Mouse (Mus musculus) intestine, embryonic 14.5 days (tissue): Measurements from ENCODE around the gene Adamtsl1. TPM values are rescaled to one million over a fixed set of nuclear protein-coding genes. Genes with fewer than 3 reads are reported as not detected.

ENCODE experiments used
- ATAC-seq: fragments of 200-750 bp; cut with Nextera tagmentation; replicated peaks from 2 replicates; pipeline ENCODE4 v1.8.0; 2017; ENCODE audit warnings: low read depth, moderate number of reproducible peaks, moderate TSS enrichment, moderate library complexity; ENCODE audit not compliant: low FRiP score, low TSS enrichment
- DNase-seq: peaks from one replicate; pipeline ENCODE4 v3.0.0-alpha.2; 2018; ENCODE audit warnings: low spot score
- H3K27ac ChIP-seq: fragments of 300-500 bp; sonication (generic); 2 replicates; pipeline ENCODE4 v1.5.1; 2014; ENCODE audit warnings: low read depth, mild to moderate bottlenecking, control low read depth
- H3K27me3 ChIP-seq: fragments of 300-500 bp; sonication (generic); replicated peaks from 2 replicates; pipeline ENCODE4 v1.6.1; 2014; ENCODE audit warnings: low read length, control low read depth; ENCODE audit not compliant: control insufficient read depth, insufficient read depth
- H3K36me3 ChIP-seq: fragments of 300-500 bp; sonication (generic); 2 replicates; pipeline ENCODE4 v1.6.1; 2014; ENCODE audit warnings: low read length, control low read depth; ENCODE audit not compliant: control insufficient read depth, insufficient read depth
- H3K4me1 ChIP-seq: fragments of 300-500 bp; sonication (generic); replicated peaks from 2 replicates; pipeline ENCODE4 v1.6.1; 2014; ENCODE audit warnings: low read length, control low read depth, mixed read lengths; ENCODE audit not compliant: control insufficient read depth, insufficient read depth
- H3K4me2 ChIP-seq: fragments of 300-500 bp; sonication (generic); 2 replicates; pipeline ENCODE4 v1.6.1; 2014; ENCODE audit warnings: low read length
- H3K4me3 ChIP-seq: fragments of 300-500 bp; sonication (generic); 2 replicates; pipeline ENCODE4 v1.5.1; 2014; ENCODE audit warnings: low read depth, low read length, control low read depth, mixed read lengths
- H3K9ac ChIP-seq: fragments of 300-500 bp; sonication (generic); 2 replicates; pipeline ENCODE4 v1.6.1; 2014; ENCODE audit warnings: mild to moderate bottlenecking, low read length
- H3K9me3 ChIP-seq: fragments of 300-500 bp; sonication (generic); 2 replicates; pipeline ENCODE4 v1.6.1; 2016; ENCODE audit warnings: low read length, control low read depth; ENCODE audit not compliant: control insufficient read depth
- WGBS: fragments of 180-500 bp; shearing (Covaris S2); extraction: QIAGEN DNeasy Blood & Tissue Kit; methylation state at CpG from one replicate; pipeline ENCODE4 v1.1.7; 2014; 5-methylcytosine and 5-hydroxymethylcytosine counted together
- polyA plus RNA-seq: library from polyadenylated mRNA; unstranded; fragments of >200 nt; fragmentation: Nextera tagmentation; extraction: Ambion mirVana; gene quantifications from 2 replicates; pipeline ENCODE4 v1.2.1, GENCODE M21; 2014

The Adamtsl1 gene
- polyA plus RNA-seq, 1 experiment from 2014 or later = 12.4 TPM

GRCm38 (mm10) chr4:86068875-86069718 lies 555.1 kb downstream of the Adamtsl1 start:
- no peak overlapping the region for H3K4me3 ChIP-seq
- DNase-seq = no peak

GRCm38 (mm10) chr4:86074871-86075270 lies 560.9 kb downstream of the Adamtsl1 start:
- no peaks in the 10 kb centered on the region for H3K4me1 ChIP-seq
- 36% methylated on average over 1 of the region's 1 CpGs for WGBS
- H3K36me3 ChIP-seq = no peaks in the 10 kb centered on the region
- no peaks in the 10 kb centered on the region for H3K9me3 ChIP-seq
- H3K4me2 ChIP-seq = no peak overlapping the region
- no peak for ATAC-seq
- no peak overlapping the region for H3K4me3 ChIP-seq
- H3K27ac ChIP-seq = no peak overlapping the region
- no peak overlapping the region for H3K9ac ChIP-seq
- DNase-seq = no peak
- no peaks in the 10 kb centered on the region for H3K27me3 ChIP-seq

More at GRCm38 (mm10) chr4:86068875-86069718, 555.1 kb downstream of the Adamtsl1 start:
- H3K27ac ChIP-seq = no peak overlapping the region
- WGBS = 69% methylated on average over 13 of the region's 13 CpGs
- no peak for ATAC-seq
- H3K9ac ChIP-seq = no peak overlapping the region
- no peaks in the 10 kb centered on the region for H3K4me1 ChIP-seq
- no peaks in the 10 kb centered on the region for H3K9me3 ChIP-seq
- H3K4me2 ChIP-seq = no peak overlapping the region
- H3K36me3 ChIP-seq = no peaks in the 10 kb centered on the region
- no peaks in the 10 kb centered on the region for H3K27me3 ChIP-seq

- ATAC-seq (no peak), DNase-seq (no peak)
- Histone ChIP-seq H3K4me2 (no peak overlapping the region), H3K27ac (no peak overlapping the region), H3K9ac (no peak overlapping the region), H3K9me3 (no peaks in the 10 kb centered on the region), H3K27me3 (no peaks in the 10 kb centered on the region), H3K4me1 (no peaks in the 10 kb centered on the region), H3K4me3 (no peak overlapping the region), H3K36me3 (no peaks in the 10 kb centered on the region)
- 76% methylated on average over 2 of the region's 2 CpGs for WGBS
Observed at GRCm38 (mm10) chr4:86077355-86077754, 563.4 kb downstream of the Adamtsl1 start.

- H3K4me1 ChIP-seq = no peaks in the 10 kb centered on the region
- DNase-seq (no peak), ATAC-seq (no peak)
- no peak overlapping the region for H3K4me3 ChIP-seq
- 66% methylated on average over 3 of the region's 3 CpGs for WGBS
- no peaks in the 10 kb centered on the region for H3K9me3 ChIP-seq
- no peaks in the 10 kb centered on the region for H3K27me3 ChIP-seq
- H3K27ac ChIP-seq = no peak overlapping the region
- no peak overlapping the region for H3K9ac ChIP-seq
- H3K4me2 ChIP-seq = no peak overlapping the region
- H3K36me3 ChIP-seq = no peaks in the 10 kb centered on the region
Observed at GRCm38 (mm10) chr4:86077854-86078253, 563.9 kb downstream of the Adamtsl1 start.

GRCm38 (mm10) chr4:86087508-86087907 lies 573.5 kb downstream of the Adamtsl1 start:
- whole genome bisulfite sequencing = 77% methylated on average over 5 of the region's 5 CpGs
- Histone ChIP-seq H3K27me3 (no peaks in the 10 kb centered on the region), H3K9ac (no peak overlapping the region), H3K4me3 (no peak overlapping the region), H3K9me3 (no peaks in the 10 kb centered on the region), H3K36me3 (no peaks in the 10 kb centered on the region), H3K4me1 (no peaks in the 10 kb centered on the region), H3K27ac (no peak overlapping the region), H3K4me2 (no peak overlapping the region)
- no peak for DNase-seq
- ATAC-seq = no peak

GRCm38 (mm10) chr4:86103207-86103606 lies 589.2 kb downstream of the Adamtsl1 start:
- ATAC-seq (no peak), DNase-seq (no peak)
- H3K36me3 ChIP-seq = no peaks in the 10 kb centered on the region
- H3K4me2 ChIP-seq = no peak overlapping the region
- no peak overlapping the region for H3K4me3 ChIP-seq
- no peaks in the 10 kb centered on the region for H3K27me3 ChIP-seq
- 71% methylated on average over 1 of the region's 1 CpGs for WGBS
- no peak overlapping the region for H3K9ac ChIP-seq
- no peaks in the 10 kb centered on the region for H3K4me1 ChIP-seq
- H3K27ac ChIP-seq = no peak overlapping the region
- no peaks in the 10 kb centered on the region for H3K9me3 ChIP-seq

DNA sequence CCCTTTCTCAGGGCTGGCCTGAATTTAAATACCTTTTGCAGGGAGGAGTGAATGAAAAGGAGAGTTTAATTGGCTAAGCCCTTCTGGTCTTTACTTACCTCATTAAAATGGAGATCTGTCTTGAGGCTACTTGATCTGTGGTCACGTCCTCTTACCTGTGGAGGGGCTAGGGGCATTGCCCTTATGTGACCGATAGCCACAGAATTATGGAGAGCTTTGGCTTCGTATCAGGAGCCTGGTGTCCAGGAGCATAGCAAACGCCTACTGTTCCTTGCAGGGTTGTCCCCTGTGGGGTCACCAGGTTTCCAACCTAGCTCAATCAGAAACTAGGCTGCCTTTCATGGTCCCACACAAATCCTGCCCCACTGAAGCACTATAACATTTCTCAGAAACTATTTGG lies 594.4 kb downstream of the Adamtsl1 start:
- no peaks in the 10 kb centered on the region for H3K4me1 ChIP-seq
- H3K36me3 ChIP-seq = no peaks in the 10 kb centered on the region
- H3K9ac ChIP-seq = no peak overlapping the region
- H3K27me3 ChIP-seq = no peaks in the 10 kb centered on the region
- DNase-seq (no peak), ATAC-seq (no peak)
- H3K27ac ChIP-seq = no peak overlapping the region
- H3K4me2 ChIP-seq = no peak overlapping the region
- H3K9me3 ChIP-seq = no peaks in the 10 kb centered on the region
- H3K4me3 ChIP-seq = no peak overlapping the region
- WGBS = 96% methylated on average over 4 of the region's 4 CpGs

DNA sequence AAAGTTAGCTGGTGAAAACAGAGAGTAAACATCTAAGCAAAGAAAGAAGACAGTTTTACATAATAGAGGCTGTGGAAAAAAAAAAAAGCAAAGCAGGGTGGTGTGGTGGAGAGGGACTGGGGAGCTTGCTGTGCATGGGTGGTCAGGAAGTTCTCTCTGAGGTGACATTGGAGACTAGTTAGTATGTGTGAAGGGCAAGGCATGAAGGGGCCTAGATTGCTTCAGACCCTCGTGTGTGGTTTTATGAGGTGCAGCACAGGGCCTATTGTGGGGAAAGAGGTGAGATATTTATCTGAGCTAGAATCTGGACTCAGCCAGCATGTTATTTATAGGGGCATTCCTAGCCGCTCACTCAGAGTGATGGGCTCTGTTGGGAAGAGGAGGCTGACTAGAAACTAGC lies 605.1 kb downstream of the Adamtsl1 start:
- Histone ChIP-seq H3K9ac (no peak overlapping the region), H3K27ac (no peak overlapping the region), H3K27me3 (no peaks in the 10 kb centered on the region), H3K4me2 (no peak overlapping the region), H3K36me3 (no peaks in the 10 kb centered on the region), H3K4me1 (peaks cover 18% of the 10 kb centered on the region), H3K4me3 (no peak overlapping the region), H3K9me3 (no peaks in the 10 kb centered on the region)
- ATAC-seq (no peak), DNase-seq (no peak)
- 53% methylated on average over 2 of the region's 2 CpGs for WGBS

- Histone ChIP-seq H3K9me3 (no peaks in the 10 kb centered on the region), H3K27me3 (no peaks in the 10 kb centered on the region), H3K36me3 (no peaks in the 10 kb centered on the region), H3K4me3 (no peak overlapping the region), H3K4me2 (no peak overlapping the region), H3K27ac (no peak overlapping the region; the same call in 1 of the 2 replicates), H3K9ac (no peak overlapping the region), H3K4me1 (peaks cover 18% of the 10 kb centered on the region)
- 24% methylated on average over 5 of the region's 5 CpGs for WGBS
- no peak for DNase-seq
- no peak for ATAC-seq
Observed at GRCm38 (mm10) chr4:86122431-86122830, 608.5 kb downstream of the Adamtsl1 start.
